Mouse (Mus musculus) layer of hippocampus, postnatal 14 days (tissue): ENCODE data around the gene Cspg4. TPM values are rescaled to one million over a fixed set of nuclear protein-coding genes. Genes with fewer than 3 reads are reported as not detected.
"Not testable (repeated sequence)": the region's sequence is repeated elsewhere in the genome, so short reads cannot be mapped to it uniquely, and the experiment has no call there.

Source experiments
- DNase-seq, 2 experiments: peaks; one replicate each; pipeline ENCODE4 v3.0.0; 2021 to 2022; ENCODE audit warnings: low spot score in 2 of 2, mixed read lengths in 1 of 2
- total RNA-seq, 2 experiments: library from RNA; stranded (reverse); gene quantifications; 2 replicates each; pipeline ENCODE4 v1.2.3; 2021

The Cspg4 gene
- total RNA-seq, 2 experiments from 2014 or later: 33.0 to 36.4 TPM

GRCm38 (mm10) chr9:56925291-56926024 lies 60.6 kb downstream of the Cspg4 start:
- no peak for DNase-seq

GRCm38 (mm10) chr9:56926025-56926360 lies 61.2 kb downstream of the Cspg4 start:
- no peak for DNase-seq

GRCm38 (mm10) chr9:56926387-56926786 lies 61.6 kb downstream of the Cspg4 start:
- no peak for DNase-seq

GRCm38 (mm10) chr9:56927191-56928012 lies 62.6 kb downstream of the Cspg4 start:
- DNase-seq: peak in 1 of 2 experiments; percentile 37

GRCm38 (mm10) chr9:56928041-56928811 lies 63.4 kb downstream of the Cspg4 start, which contains the start of gene Snx33:
TSS of gene Snx33 (minus strand) at chr9:56928371.
- DNase-seq: peak; percentile 84 to 88

- no peak for DNase-seq
These were observed 64.7 kb downstream of the Cspg4 start for GRCm38 (mm10) chr9:56929496-56929895.

- no peak for DNase-seq
These were observed 65.7 kb downstream of the Cspg4 start for GRCm38 (mm10) chr9:56930556-56930955.

GRCm38 (mm10) chr9:56936861-56937222 lies 72.0 kb downstream of the Cspg4 start:
- DNase-seq: no peak

- DNase-seq: peak; percentile 88 to 97
These were observed 72.7 kb downstream of the Cspg4 start, which contains the start of gene Imp3 for GRCm38 (mm10) chr9:56937223-56938160. TSS of gene Imp3 (plus strand) at chr9:56937475.

GRCm38 (mm10) chr9:56938374-56938773 lies 73.5 kb downstream of the Cspg4 start:
- no peak for DNase-seq

GRCm38 (mm10) chr9:56947481-56947880 lies 82.6 kb downstream of the Cspg4 start:
- DNase-seq: peak; percentile 17 to 52

GRCm38 (mm10) chr9:56948699-56949098 lies 83.9 kb downstream of the Cspg4 start:
- DNase-seq: not testable (repeated sequence)

Other genes with a start within 250 kb of the Cspg4 start
- 100 to 1,000 TPM; 293 to 311 TPM for gene Lingo1, start 68.6 kb upstream of the Cspg4 start, total RNA-seq
- gene Odf3l1, start 354 bp upstream of the Cspg4 start, total RNA-seq: not detected
- 1 to 10 TPM; 6.3 to 7.0 TPM for gene Snx33, start 63.3 kb downstream of the Cspg4 start, total RNA-seq
- gene Imp3, start 72.4 kb downstream of the Cspg4 start, total RNA-seq: 10 to 100 TPM; 52.4 to 53.2 TPM
- 10 to 100 TPM; 16.7 to 18.1 TPM for gene Snupn, start 85.8 kb downstream of the Cspg4 start, total RNA-seq
- gene Ptpn9, start 129.9 kb downstream of the Cspg4 start, total RNA-seq: 10 to 100 TPM; 31.3 TPM
- 10 to 100 TPM; 27.3 to 29.7 TPM for gene Sin3a, start 207.0 kb downstream of the Cspg4 start, total RNA-seq